Mouse (Mus musculus) heart, postnatal 4 days (tissue): ENCODE measurements around the gene Ankrd13a. TPM values are rescaled to one million over a fixed set of nuclear protein-coding genes. Genes with fewer than 3 reads are reported as not detected.

Source experiments
- DNase-seq: peaks from one replicate; pipeline ENCODE4 v3.0.0; 2021
- total RNA-seq, 2 experiments: library from RNA; stranded (reverse); gene quantifications; 2 replicates each; pipeline ENCODE4 v1.2.3; 2021

Gene Ankrd13a
- total RNA-seq, 2 experiments from 2014 or later, result 60.6 to 60.8 TPM

GRCm38 (mm10) chr5:114801049-114801448, 26.6 kb downstream of the Ankrd13a start:
- no peak for DNase-seq

- DNase-seq, result no peak
Observed at GRCm38 (mm10) chr5:114801841-114802240, 27.4 kb downstream of the Ankrd13a start.

- DNase-seq, result no peak
Observed at GRCm38 (mm10) chr5:114803231-114803630, 28.8 kb downstream of the Ankrd13a start.

GRCm38 (mm10) chr5:114804335-114804734, 29.9 kb downstream of the Ankrd13a start:
- no peak for DNase-seq

GRCm38 (mm10) chr5:114804958-114805357, 30.5 kb downstream of the Ankrd13a start:
- peak; percentile 53 for DNase-seq

GRCm38 (mm10) chr5:114805436-114806350, 31.2 kb downstream of the Ankrd13a start:
- no peak for DNase-seq

GRCm38 (mm10) chr5:114806636-114807035, 32.2 kb downstream of the Ankrd13a start:
- DNase-seq, result no peak

- no peak for DNase-seq
Observed at GRCm38 (mm10) chr5:114807063-114807462, 32.6 kb downstream of the Ankrd13a start.

- DNase-seq, result no peak
Observed at GRCm38 (mm10) chr5:114807468-114807867, 33.0 kb downstream of the Ankrd13a start.

GRCm38 (mm10) chr5:114807893-114808292, 33.4 kb downstream of the Ankrd13a start:
- no peak for DNase-seq

- no peak for DNase-seq
Observed at GRCm38 (mm10) chr5:114808385-114808784, 33.9 kb downstream of the Ankrd13a start.

GRCm38 (mm10) chr5:114809181-114809756, 34.8 kb downstream of the Ankrd13a start:
- no peak for DNase-seq

- no peak for DNase-seq
Observed at GRCm38 (mm10) chr5:114809826-114810225, 35.3 kb downstream of the Ankrd13a start.

GRCm38 (mm10) chr5:114813525-114814181, 39.2 kb downstream of the Ankrd13a start:
- DNase-seq, result peak; percentile 89

GRCm38 (mm10) chr5:114816599-114816998, 42.1 kb downstream of the Ankrd13a start:
- no peak for DNase-seq

- no peak for DNase-seq
Observed at GRCm38 (mm10) chr5:114818124-114818523, 43.6 kb downstream of the Ankrd13a start.

GRCm38 (mm10) chr5:114822796-114823688, 48.6 kb downstream of the Ankrd13a start, which contains the start of gene 1500011B03Rik:
Gene 1500011B03Rik (minus strand): TSS chr5:114823468.
- peak; percentile 78 for DNase-seq

GRCm38 (mm10) chr5:114824197-114824596, 49.7 kb downstream of the Ankrd13a start:
- DNase-seq, result no peak

GRCm38 (mm10) chr5:114825978-114826691, 51.7 kb downstream of the Ankrd13a start:
- DNase-seq, result peak; percentile 64

- DNase-seq, result no peak
Observed at GRCm38 (mm10) chr5:114827427-114827826, 53.0 kb downstream of the Ankrd13a start.

- DNase-seq, result no peak
Observed at GRCm38 (mm10) chr5:114829740-114830139, 55.3 kb downstream of the Ankrd13a start.
